Mouse (Mus musculus) small intestine, adult 2 months (tissue): ENCODE measurements at regions not wholly inside any gene's neighbourhood (a gene's known extent, or its start where the extent isn't known, plus 50 kb on each side); places are given as distances from the start of the nearest gene placed in this dataset.
A peak's percentile ranks its signal among the peaks of the same experiment; 100 is the strongest.

Experiments
- H3K27ac ChIP-seq: fragments of 200-500 bp; 2 replicates; pipeline ENCODE4 v1.5.1; 2012; ENCODE audit warnings: low read depth, low read length, control low read depth, inconsistent platforms; ENCODE audit not compliant: insufficient read depth
- H3K27me3 ChIP-seq: fragments of 200-500 bp; 2 replicates; pipeline ENCODE4 v1.6.1; 2012; ENCODE audit warnings: mild to moderate bottlenecking, moderate library complexity, low read length, inconsistent platforms; ENCODE audit not compliant: control insufficient read depth, insufficient read depth
- H3K36me3 ChIP-seq: fragments of 200-500 bp; 2 replicates; pipeline ENCODE4 v1.6.1; 2012; ENCODE audit warnings: mild to moderate bottlenecking, low read length, control low read depth, inconsistent platforms; ENCODE audit not compliant: control insufficient read depth, insufficient read depth
- H3K4me1 ChIP-seq: fragments of 200-500 bp; 2 replicates; pipeline ENCODE4 v1.6.1; 2012; ENCODE audit warnings: low read length, inconsistent platforms, mixed read lengths; ENCODE audit not compliant: control insufficient read depth, insufficient read depth, insufficient read length
- H3K4me3 ChIP-seq: fragments of 200-500 bp; 2 replicates; pipeline ENCODE4 v1.5.1; 2012; ENCODE audit warnings: low read depth, mild to moderate bottlenecking, control low read depth, inconsistent platforms, low read length, moderate library complexity
- CTCF ChIP-seq: fragments of 200-500 bp; IDR thresholded peaks from 2 replicates; pipeline ENCODE4 v1.5.1; 2012; ENCODE audit warnings: low read depth, mild to moderate bottlenecking, control low read depth, inconsistent platforms, low read length, moderate library complexity, mixed read lengths; ENCODE audit not compliant: insufficient replicate concordance, insufficient read length; ENCODE audit errors: extremely low read depth
- POLR2A ChIP-seq: fragments of 200-500 bp; IDR thresholded peaks from 2 replicates; pipeline ENCODE4 v1.6.1; 2012; ENCODE audit warnings: low read depth, mild to moderate bottlenecking, control low read depth, inconsistent platforms, low read length, moderate library complexity
- WGBS: fragments of 180-500 bp; shearing (Covaris S2); methylation state at CpG from one replicate; pipeline ENCODE4 v1.1.7; 2018; 5-methylcytosine and 5-hydroxymethylcytosine counted together

DNA sequence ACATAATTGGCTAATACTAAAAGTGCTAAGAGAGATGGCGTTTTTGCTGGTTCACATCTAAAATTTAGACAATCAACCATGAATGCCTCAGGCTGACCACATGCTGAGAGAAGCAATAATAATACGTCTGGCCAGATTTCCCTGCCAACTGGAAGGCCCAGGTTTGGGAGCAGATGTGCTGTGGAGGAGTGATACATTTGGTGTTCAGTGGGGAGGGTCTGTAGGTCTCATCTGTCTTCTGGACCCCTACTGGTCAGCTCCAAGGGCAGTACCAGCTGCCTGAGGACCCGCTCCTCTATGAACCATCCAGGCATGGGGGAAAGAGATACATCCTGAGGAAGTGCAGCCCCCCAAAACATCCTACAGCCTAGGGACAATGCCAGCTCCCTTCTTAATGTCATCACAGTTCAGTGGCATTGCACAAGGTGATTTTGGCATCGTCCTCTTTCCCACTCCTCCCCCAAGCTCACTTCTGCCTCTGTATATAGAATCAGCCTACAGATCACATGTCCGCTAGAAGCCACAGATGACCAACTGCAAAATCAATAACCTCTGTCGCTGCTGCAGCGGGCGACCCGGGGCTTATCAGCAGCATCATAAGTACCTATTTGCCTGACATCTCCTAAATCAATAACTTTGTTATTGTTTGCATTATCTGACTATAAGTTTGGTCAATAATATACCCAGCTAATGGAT, 90.1 kb upstream of the Creb1 start:
- WGBS, result 56% methylated on average over 9 of the region's 9 CpGs
- no peaks in the 10 kb centered on the region for H3K36me3 ChIP-seq
- no peak overlapping the region for H3K4me3 ChIP-seq
- H3K27ac ChIP-seq, result no peak overlapping the region
- TF ChIP-seq CTCF (no peak), POLR2A (no peak)
- H3K27me3 ChIP-seq, result no peaks in the 10 kb centered on the region
- H3K4me1 ChIP-seq, result no peaks in the 10 kb centered on the region

DNA sequence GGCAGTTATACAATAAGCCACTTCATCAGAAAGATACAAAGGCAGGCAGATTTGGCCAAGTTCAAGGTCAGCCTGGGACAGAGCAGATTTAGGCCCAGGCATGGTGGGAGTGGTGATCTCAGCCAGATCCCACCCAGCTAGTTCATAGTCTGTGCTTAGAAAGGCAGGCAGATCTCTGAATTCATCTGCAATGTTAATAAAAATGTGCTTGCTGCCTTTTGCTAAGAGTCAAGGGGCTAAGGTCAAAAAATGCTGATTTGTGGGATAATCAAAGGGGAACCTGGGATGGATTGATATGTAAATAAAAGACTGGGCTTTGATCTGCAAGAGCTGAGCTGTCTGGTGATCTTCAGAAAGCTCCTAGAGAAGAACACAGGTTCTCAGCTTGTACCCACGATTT, 109.2 kb upstream of the Creb1 start:
- Histone ChIP-seq H3K4me3 (no peak overlapping the region), H3K36me3 (no peaks in the 10 kb centered on the region), H3K27ac (no peak overlapping the region), H3K4me1 (no peaks in the 10 kb centered on the region), H3K27me3 (no peaks in the 10 kb centered on the region)
- no peak for TF ChIP-seq CTCF
- no peak for TF ChIP-seq POLR2A
- WGBS, result 70% methylated on average over 1 of the region's 1 CpGs

DNA sequence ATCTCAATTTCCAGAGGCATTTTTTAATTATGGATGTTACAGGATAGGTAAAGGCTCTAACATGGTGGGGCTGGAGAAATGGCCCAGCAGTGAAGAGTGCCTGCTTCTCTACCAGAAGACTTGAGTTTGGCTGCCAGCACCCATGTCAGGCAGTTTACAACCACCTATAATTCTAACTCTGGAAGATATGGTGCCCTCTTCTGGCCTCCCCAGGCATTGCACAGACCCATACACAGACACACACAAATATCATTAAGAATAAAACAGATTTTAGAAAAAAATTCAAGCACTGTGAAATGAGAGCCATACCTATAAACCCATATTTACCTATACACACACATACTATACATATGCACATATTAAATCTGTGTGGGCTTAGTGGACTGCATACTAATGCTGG, 113.9 kb upstream of the Creb1 start:
- no peaks in the 10 kb centered on the region for H3K36me3 ChIP-seq
- TF ChIP-seq CTCF, result peak; percentile 25; the same call in 1 of the 2 replicates
- TF ChIP-seq POLR2A, result no peak
- H3K4me3 ChIP-seq, result no peak overlapping the region
- no peaks in the 10 kb centered on the region for H3K27me3 ChIP-seq
- no peak overlapping the region for H3K27ac ChIP-seq
- no peaks in the 10 kb centered on the region for H3K4me1 ChIP-seq

DNA sequence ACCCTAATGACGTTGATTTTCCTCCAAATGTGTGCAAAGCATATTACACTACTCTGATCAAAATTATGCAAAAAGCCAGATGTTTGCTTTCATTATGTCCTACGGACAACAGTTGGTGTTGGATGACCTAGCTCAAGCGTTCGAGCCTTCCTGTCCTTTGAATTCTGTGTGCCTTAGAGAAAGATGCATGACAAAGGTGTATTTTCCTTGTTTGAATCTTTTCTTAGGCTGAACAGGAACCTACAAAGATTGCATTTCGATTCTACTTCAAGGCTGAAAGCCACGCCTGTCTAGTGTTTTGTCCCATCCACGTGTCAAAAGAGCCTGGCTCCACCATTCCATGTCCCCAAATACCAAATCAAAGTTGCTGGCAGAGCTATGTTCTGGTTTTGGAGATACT, 116.5 kb upstream of the Creb1 start:
- no peaks in the 10 kb centered on the region for H3K4me1 ChIP-seq
- no peak overlapping the region for H3K27ac ChIP-seq
- WGBS, result 80% methylated on average over 7 of the region's 7 CpGs
- TF ChIP-seq POLR2A (no peak), CTCF (no peak)
- H3K4me3 ChIP-seq, result no peak overlapping the region
- H3K36me3 ChIP-seq, result no peaks in the 10 kb centered on the region
- H3K27me3 ChIP-seq, result no peaks in the 10 kb centered on the region

DNA sequence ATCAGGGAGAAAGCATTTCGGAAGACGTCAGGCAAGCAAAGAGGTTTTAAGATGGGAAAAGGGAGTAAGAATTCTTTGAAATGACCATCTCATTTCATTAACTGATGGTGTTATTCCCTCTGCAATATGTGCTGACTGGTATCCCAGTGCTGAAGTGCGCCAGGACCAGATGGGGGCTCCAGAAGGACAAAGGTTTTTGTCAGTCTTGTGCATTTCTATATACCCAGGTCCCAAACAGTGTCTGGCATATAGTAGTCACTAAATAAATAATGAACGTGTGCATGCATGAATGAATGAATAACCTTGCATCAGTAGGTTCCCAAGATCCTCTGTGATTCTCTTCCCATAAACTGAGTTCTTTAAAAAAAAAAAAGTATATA, 119.3 kb upstream of the Creb1 start:
- Histone ChIP-seq H3K4me1 (no peaks in the 10 kb centered on the region), H3K36me3 (no peaks in the 10 kb centered on the region)
- 87% methylated on average over 4 of the region's 4 CpGs for WGBS

DNA sequence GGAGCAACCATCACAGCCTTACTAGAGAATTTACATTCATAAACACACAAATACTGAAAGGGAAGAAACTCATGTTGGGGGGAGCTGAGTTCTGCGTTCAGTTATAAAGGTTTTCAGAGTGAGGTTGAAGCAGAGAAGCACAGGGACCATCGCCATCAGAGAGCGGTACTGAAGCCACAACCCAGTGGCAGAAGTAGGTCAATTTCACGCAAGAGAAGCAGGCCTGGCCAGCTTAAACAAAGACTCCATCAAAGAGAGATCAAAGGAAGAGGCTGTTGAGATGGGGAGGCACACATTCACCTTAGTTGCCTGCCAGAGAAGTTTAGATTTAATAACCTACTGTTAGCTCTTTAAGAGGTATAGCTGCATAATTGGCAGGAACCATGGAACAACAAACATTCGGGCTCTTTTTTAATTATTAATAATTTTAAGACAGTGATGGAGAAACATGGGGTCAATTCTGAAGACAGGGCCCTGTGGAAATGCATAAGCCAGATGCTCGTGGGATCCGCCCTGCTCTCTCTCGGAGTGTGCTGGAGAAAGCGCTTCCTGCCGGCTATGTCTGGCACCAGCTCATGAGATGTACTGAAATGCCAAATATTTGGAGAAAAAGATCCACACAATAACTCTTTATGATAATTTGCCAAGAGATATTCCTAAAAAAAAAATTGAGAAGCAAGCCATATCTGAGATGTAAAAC, 119.8 kb upstream of the Creb1 start:
- Histone ChIP-seq H3K4me3 (no peak overlapping the region), H3K27me3 (no peaks in the 10 kb centered on the region), H3K36me3 (no peaks in the 10 kb centered on the region), H3K27ac (no peak overlapping the region), H3K4me1 (no peaks in the 10 kb centered on the region)
- TF ChIP-seq CTCF (no peak), POLR2A (no peak)
- 79% methylated on average over 10 of the region's 10 CpGs for WGBS

More for the DNA sequence above, 119.3 kb upstream of the Creb1 start:
- no peak for TF ChIP-seq POLR2A
- TF ChIP-seq CTCF, result no peak
- no peak overlapping the region for H3K27ac ChIP-seq
- no peak overlapping the region for H3K4me3 ChIP-seq
- no peaks in the 10 kb centered on the region for H3K27me3 ChIP-seq

DNA sequence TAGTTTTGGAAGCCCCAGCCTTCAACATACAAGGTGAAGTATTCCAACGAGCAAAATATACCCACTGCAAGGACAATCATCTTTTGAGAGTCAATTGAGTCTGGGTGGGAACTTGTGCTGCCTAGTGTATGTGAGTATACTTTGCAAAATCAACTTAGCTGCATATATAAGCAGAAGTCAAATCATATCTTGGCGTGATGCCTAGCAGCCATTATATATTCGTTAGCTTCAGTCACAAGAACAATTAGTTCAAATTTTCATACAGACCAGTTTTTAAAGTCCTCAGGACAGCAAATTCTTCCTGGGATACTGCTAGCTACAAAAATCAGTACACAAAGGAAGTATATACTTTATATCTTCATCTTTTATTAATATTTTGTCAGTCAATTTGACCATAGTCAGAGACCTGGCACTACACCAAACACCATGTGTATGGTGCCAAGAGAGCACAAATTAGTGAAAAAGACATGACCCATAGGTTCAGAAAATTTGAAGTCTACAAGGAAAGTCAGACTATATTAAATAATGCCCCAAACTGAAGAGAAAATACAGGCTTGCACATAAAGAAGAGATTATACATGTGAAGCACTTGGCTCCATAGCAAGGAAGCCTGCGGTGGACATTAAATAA, 120.5 kb upstream of the Creb1 start:
- Histone ChIP-seq H3K4me3 (no peak overlapping the region), H3K4me1 (no peaks in the 10 kb centered on the region), H3K27ac (no peak overlapping the region), H3K27me3 (no peaks in the 10 kb centered on the region), H3K36me3 (no peaks in the 10 kb centered on the region)
- TF ChIP-seq POLR2A (no peak), CTCF (no peak)
- WGBS, result 73% methylated on average over 4 of the region's 4 CpGs
